Mouse (Mus musculus) layer of hippocampus, adult 11-12 months (tissue): ENCODE measurements around the gene Rps21.

ENCODE experiments used
- DNase-seq: peaks from one replicate; pipeline ENCODE4 v3.0.0; 2022; ENCODE audit warnings: low spot score

Gene Rps21

GRCm38 (mm10) chr2:180290503-180290902, 33.3 kb downstream of the Rps21 start:
- DNase-seq: no peak

- no peak for DNase-seq
Observed at GRCm38 (mm10) chr2:180291566-180291965, 34.4 kb downstream of the Rps21 start.

GRCm38 (mm10) chr2:180292026-180292425, 34.8 kb downstream of the Rps21 start:
- DNase-seq: no peak

GRCm38 (mm10) chr2:180292906-180293305, 35.7 kb downstream of the Rps21 start:
- no peak for DNase-seq

GRCm38 (mm10) chr2:180300252-180300651, 43.1 kb downstream of the Rps21 start:
- DNase-seq: no peak

- DNase-seq: no peak
Observed at GRCm38 (mm10) chr2:180300771-180301170, 43.6 kb downstream of the Rps21 start.

- no peak for DNase-seq
Observed at GRCm38 (mm10) chr2:180302201-180302600, 45.0 kb downstream of the Rps21 start.

GRCm38 (mm10) chr2:180303468-180303867, 46.3 kb downstream of the Rps21 start:
- no peak for DNase-seq

GRCm38 (mm10) chr2:180304554-180304953, 47.4 kb downstream of the Rps21 start:
- no peak for DNase-seq

GRCm38 (mm10) chr2:180305490-180305889, 48.3 kb downstream of the Rps21 start:
- no peak for DNase-seq

GRCm38 (mm10) chr2:180306009-180306408, 48.8 kb downstream of the Rps21 start:
- no peak for DNase-seq

- DNase-seq: peak; percentile 3
Observed at GRCm38 (mm10) chr2:180306423-180307168, 49.4 kb downstream of the Rps21 start.

GRCm38 (mm10) chr2:180307680-180308079, 50.5 kb downstream of the Rps21 start:
- DNase-seq: no peak
